Mouse (Mus musculus) liver, embryonic 15.5 days (tissue): ENCODE results near the gene Xaf1. TPM values are rescaled to one million over a fixed set of nuclear protein-coding genes. Genes with fewer than 3 reads are reported as not detected.
A peak's percentile ranks its signal among the peaks of the same experiment; 100 is the strongest.

ENCODE experiments used
- ATAC-seq: fragments of 200-750 bp; cut with Nextera tagmentation; 2 replicates; pipeline ENCODE4 v1.8.0; 2017; ENCODE audit warnings: moderate number of reproducible peaks, mild to moderate bottlenecking, moderate library complexity; ENCODE audit not compliant: insufficient read depth
- H3K27ac ChIP-seq: fragments of 300-500 bp; sonication (generic); replicated peaks from 2 replicates; pipeline ENCODE4 v1.5.1; 2015; ENCODE audit warnings: mild to moderate bottlenecking, inconsistent platforms
- H3K27me3 ChIP-seq: fragments of 300-500 bp; sonication (generic); 2 replicates; pipeline ENCODE4 v1.6.1; 2015; ENCODE audit warnings: mild to moderate bottlenecking, inconsistent platforms
- H3K36me3 ChIP-seq: fragments of 300-500 bp; sonication (generic); replicated peaks from 2 replicates; pipeline ENCODE4 v1.6.1; 2015; ENCODE audit warnings: moderate library complexity, mild to moderate bottlenecking, inconsistent platforms
- H3K4me1 ChIP-seq: fragments of 300-500 bp; sonication (generic); replicated peaks from 2 replicates; pipeline ENCODE4 v1.6.1; 2015; ENCODE audit warnings: inconsistent platforms
- H3K4me2 ChIP-seq: fragments of 300-500 bp; sonication (generic); 2 replicates; pipeline ENCODE4 v1.6.1; 2015; ENCODE audit warnings: moderate library complexity, mild to moderate bottlenecking, inconsistent platforms
- H3K4me3 ChIP-seq: fragments of 300-500 bp; sonication (generic); replicated peaks from 2 replicates; pipeline ENCODE4 v1.5.1; 2015; ENCODE audit warnings: mild to moderate bottlenecking, inconsistent platforms
- H3K9ac ChIP-seq: fragments of 300-500 bp; sonication (generic); 2 replicates; pipeline ENCODE4 v1.6.1; 2015; ENCODE audit warnings: moderate library complexity, mild to moderate bottlenecking, inconsistent platforms
- H3K9me3 ChIP-seq: fragments of 300-500 bp; sonication (generic); replicated peaks from 2 replicates; pipeline ENCODE4 v1.6.1; 2016; ENCODE audit warnings: inconsistent platforms
- WGBS: fragments of 180-500 bp; shearing (Covaris S2); methylation state at CpG from one replicate; pipeline ENCODE4 v1.1.7; 2015; ENCODE audit warnings: mixed read lengths; ENCODE audit not compliant: insufficient replicate concordance; 5-methylcytosine and 5-hydroxymethylcytosine counted together
- polyA plus RNA-seq: library from polyadenylated mRNA; unstranded; fragments of >200 nt; fragmentation: Nextera tagmentation; extraction: Ambion mirVana; gene quantifications from 2 replicates; pipeline ENCODE4 v1.2.1, GENCODE M21; 2015

Gene Xaf1
- polyA plus RNA-seq, 1 experiment from 2014 or later, result 4.1 TPM

GRCm38 (mm10) chr11:72283486-72284224 is 17.8 kb upstream of the Xaf1 start:
- H3K9me3 ChIP-seq, result no peaks in the 10 kb centered on the region
- no peaks in the 10 kb centered on the region for H3K36me3 ChIP-seq
- ATAC-seq, result no peak
- H3K27me3 ChIP-seq, result no peaks in the 10 kb centered on the region
- H3K4me2 ChIP-seq, result no peak overlapping the region
- no peak overlapping the region for H3K4me3 ChIP-seq
- H3K4me1 ChIP-seq, result no peaks in the 10 kb centered on the region
- WGBS, result 69% methylated on average over 16 of the region's 16 CpGs
- no peak overlapping the region for H3K9ac ChIP-seq
- H3K27ac ChIP-seq, result no peak overlapping the region

DNA sequence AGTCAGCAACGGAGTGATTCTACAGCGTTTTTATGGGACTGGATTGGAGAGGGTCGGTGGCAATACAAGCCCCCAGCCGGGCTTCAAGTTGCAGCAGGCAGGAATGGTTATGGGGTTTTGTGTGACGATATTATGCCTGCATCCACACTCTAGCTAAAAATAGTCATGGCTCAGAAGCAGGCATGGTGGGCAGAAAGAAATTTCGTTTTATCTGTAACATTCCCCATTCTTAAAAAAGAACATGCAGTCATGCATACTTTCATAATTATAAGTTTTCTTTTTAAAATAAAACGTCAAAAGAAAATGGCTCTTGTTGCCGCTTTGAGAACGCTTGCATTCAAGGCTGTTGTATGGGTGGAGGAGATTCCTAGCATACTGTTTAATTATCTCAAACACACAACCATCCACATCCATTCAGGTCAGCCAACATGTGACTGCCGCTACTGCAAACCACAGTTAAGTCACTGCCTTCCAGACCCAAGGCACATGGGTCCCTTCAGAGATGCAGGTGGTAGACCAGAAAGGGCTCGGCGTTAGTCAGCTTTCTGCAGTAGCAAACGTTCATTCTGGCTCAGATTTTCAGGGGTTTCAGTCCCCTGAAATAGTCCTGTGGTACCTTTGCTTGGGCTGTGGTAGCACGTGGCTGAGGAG is 16.8 kb upstream of the Xaf1 start:
- no peak for ATAC-seq
- 63% methylated on average over 14 of the region's 14 CpGs for WGBS
- Histone ChIP-seq H3K27ac (no peak overlapping the region), H3K9ac (no peak overlapping the region), H3K4me2 (no peak overlapping the region), H3K4me3 (no peak overlapping the region), H3K9me3 (no peaks in the 10 kb centered on the region), H3K4me1 (no peaks in the 10 kb centered on the region), H3K27me3 (no peaks in the 10 kb centered on the region), H3K36me3 (no peaks in the 10 kb centered on the region)

DNA sequence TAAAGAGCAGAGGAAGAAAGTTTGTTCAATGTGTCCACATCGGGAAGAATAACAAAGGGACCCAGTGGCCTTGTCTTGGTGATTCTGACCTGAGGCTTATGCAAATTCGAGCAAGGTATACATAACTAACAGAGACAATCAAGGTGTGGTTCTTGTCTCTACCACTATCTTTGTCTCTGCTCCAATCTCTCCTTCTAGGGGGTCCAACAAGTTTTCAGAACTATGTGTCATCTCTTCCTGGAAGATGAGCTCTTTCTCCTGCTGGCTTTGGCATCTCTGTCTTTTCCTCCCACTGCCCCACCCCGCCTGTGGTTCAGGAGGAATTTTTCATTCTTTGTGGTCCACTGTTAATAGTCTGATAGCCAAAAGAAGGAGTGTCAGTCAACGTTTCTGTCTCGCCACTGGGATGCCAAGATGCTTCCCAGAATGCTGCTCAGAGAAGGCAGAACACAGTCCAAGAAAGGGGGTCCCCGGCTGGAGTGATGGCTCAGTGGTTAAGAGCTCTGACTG is 15.4 kb upstream of the Xaf1 start:
- Histone ChIP-seq H3K9ac (no peak overlapping the region), H3K27ac (no peak overlapping the region), H3K4me2 (no peak overlapping the region), H3K4me1 (no peaks in the 10 kb centered on the region), H3K9me3 (no peaks in the 10 kb centered on the region), H3K4me3 (no peak overlapping the region), H3K27me3 (no peaks in the 10 kb centered on the region), H3K36me3 (no peaks in the 10 kb centered on the region)
- no peak for ATAC-seq
- WGBS, result 43% methylated on average over 6 of the region's 6 CpGs

DNA sequence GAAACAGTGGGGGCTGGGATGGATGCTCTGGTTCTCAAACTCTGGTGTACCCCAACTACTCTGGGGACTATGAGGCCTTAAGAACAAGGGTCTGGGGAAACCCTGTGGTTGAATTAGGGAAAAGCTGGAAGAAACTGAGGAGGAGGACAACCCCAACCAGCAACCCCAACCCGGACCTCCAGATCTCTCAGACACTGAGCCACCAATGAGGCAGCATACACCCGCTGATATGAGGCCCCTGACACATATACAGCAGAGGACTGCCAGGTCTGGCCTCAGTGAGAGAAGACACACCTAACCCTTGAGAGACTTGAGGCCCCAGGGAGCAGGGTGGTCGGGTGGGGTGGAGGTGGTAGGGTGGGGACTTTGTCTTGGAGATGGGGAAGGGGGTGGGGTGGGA is 14.8 kb upstream of the Xaf1 start:
- ATAC-seq, result no peak
- WGBS, result 58% methylated on average over 3 of the region's 3 CpGs
- no peaks in the 10 kb centered on the region for H3K4me1 ChIP-seq
- H3K27me3 ChIP-seq, result no peaks in the 10 kb centered on the region
- H3K36me3 ChIP-seq, result no peaks in the 10 kb centered on the region
- no peak overlapping the region for H3K27ac ChIP-seq
- H3K4me2 ChIP-seq, result no peak overlapping the region
- H3K9me3 ChIP-seq, result no peaks in the 10 kb centered on the region
- no peak overlapping the region for H3K4me3 ChIP-seq
- H3K9ac ChIP-seq, result no peak overlapping the region

DNA sequence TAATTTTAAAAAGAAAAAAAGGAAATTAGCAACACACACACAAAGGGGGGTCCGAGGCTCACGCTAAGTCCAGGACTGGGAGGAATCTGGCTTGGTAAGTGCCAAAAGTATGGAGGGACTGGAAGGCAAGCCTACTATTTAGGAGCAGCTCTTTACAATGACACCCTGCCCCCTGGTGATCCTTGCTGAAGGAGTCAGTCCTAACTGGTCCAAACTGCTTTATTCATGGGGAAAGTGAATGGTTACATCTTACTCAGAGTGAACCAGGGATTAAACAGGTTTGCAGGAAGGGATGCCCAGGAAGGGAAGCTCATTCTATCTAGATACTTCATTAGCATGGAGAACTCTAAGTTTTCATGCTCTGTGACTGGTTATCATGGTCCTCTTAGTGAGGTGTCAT is 14.3 kb upstream of the Xaf1 start:
- no peak overlapping the region for H3K4me3 ChIP-seq
- no peaks in the 10 kb centered on the region for H3K36me3 ChIP-seq
- H3K27me3 ChIP-seq, result no peaks in the 10 kb centered on the region
- H3K9ac ChIP-seq, result no peak overlapping the region
- 68% methylated on average over 2 of the region's 2 CpGs for WGBS
- no peak overlapping the region for H3K27ac ChIP-seq
- H3K4me1 ChIP-seq, result no peaks in the 10 kb centered on the region
- no peak for ATAC-seq
- H3K4me2 ChIP-seq, result no peak overlapping the region
- no peaks in the 10 kb centered on the region for H3K9me3 ChIP-seq

DNA sequence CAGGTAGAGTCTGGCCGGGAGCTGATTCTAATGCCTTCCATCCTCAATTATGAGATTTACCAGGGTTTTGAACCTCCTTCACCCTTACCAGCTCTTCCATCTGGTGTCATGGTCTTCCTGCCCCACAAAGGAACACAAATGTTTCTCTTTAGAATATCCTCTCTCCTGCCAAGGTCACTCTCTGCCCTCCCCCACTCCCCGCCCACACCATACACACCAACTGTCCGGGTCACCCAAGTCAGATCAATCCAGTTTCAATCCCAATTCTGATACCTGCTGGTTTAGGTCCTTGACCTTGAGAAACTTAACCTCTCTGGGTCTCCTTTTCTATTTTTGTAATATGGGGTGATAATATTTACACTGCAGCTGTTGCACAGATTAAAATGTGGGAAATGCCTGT is 13.9 kb upstream of the Xaf1 start:
- Histone ChIP-seq H3K9ac (no peak overlapping the region), H3K4me3 (no peak overlapping the region), H3K36me3 (no peaks in the 10 kb centered on the region), H3K27me3 (no peaks in the 10 kb centered on the region), H3K27ac (no peak overlapping the region), H3K9me3 (no peaks in the 10 kb centered on the region), H3K4me2 (no peak overlapping the region), H3K4me1 (no peaks in the 10 kb centered on the region)
- ATAC-seq, result no peak
- 62% methylated on average over 3 of the region's 3 CpGs for WGBS

DNA sequence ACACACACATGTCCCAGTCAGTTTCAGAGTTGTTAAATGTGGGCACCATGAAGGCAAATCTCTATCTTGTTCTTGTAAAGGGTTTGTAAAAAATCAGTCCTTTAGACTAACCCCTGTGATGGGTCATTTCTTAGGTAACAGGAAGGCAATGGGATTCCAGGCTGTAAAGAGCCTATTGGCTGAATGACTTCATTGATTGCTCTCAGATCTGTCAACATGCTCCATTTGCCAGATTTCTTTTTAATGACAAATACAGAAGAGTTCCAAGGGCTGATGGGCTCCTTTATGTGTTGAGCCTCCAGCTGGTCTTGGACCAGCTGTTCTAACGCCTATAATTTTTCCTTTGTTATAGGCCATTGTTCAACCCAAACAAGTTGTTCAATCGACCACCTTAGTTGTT is 8.3 kb upstream of the Xaf1 start:
- Histone ChIP-seq H3K4me3 (no peak overlapping the region), H3K27ac (no peak overlapping the region), H3K27me3 (no peaks in the 10 kb centered on the region), H3K4me1 (no peaks in the 10 kb centered on the region), H3K9ac (no peak overlapping the region), H3K36me3 (no peaks in the 10 kb centered on the region), H3K9me3 (no peaks in the 10 kb centered on the region), H3K4me2 (no peak overlapping the region)
- WGBS, result 62% methylated on average over 2 of the region's 2 CpGs
- no peak for ATAC-seq

GRCm38 (mm10) chr11:72302230-72302629 is 801 bp downstream of the Xaf1 start:
- Histone ChIP-seq H3K9me3 (no peaks in the 10 kb centered on the region), H3K4me3 (peak overlapping the region; percentile 42), H3K27me3 (no peaks in the 10 kb centered on the region), H3K4me2 (peak overlapping the region; percentile 47), H3K36me3 (no peaks in the 10 kb centered on the region), H3K4me1 (peaks cover 10% of the 10 kb centered on the region; the same call in 1 of the 2 replicates), H3K9ac (no peak overlapping the region), H3K27ac (no peak overlapping the region)
- WGBS, result 62% methylated on average over 7 of the region's 7 CpGs
- no peak for ATAC-seq

DNA sequence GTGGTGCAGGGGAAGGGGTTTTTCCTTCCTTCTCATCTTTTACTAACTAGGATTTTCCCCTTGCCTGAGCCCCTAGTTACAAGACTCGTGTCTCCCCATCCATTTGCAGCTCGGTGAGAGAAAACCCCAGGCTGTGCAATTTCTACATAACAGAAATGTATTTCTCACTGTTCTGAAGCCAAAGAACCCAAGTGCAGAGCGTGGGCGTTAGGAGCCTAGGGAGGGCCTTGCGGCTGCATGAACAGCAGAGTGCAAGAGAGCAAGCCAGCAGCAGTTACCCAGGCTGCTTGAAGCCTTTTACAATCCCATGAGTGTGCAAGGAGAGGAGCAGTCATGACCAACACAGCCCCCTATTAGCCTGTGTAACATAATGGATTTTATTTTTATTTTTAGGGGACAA is 6.0 kb downstream of the Xaf1 start:
- WGBS, result 63% methylated on average over 5 of the region's 5 CpGs
- no peak overlapping the region for H3K4me3 ChIP-seq
- no peaks in the 10 kb centered on the region for H3K36me3 ChIP-seq
- H3K27ac ChIP-seq, result no peak overlapping the region
- ATAC-seq, result no peak
- H3K9ac ChIP-seq, result no peak overlapping the region
- no peaks in the 10 kb centered on the region for H3K9me3 ChIP-seq
- H3K4me2 ChIP-seq, result no peak overlapping the region
- no peaks in the 10 kb centered on the region for H3K27me3 ChIP-seq
- H3K4me1 ChIP-seq, result no peaks in the 10 kb centered on the region

GRCm38 (mm10) chr11:72308982-72309381 is 7.6 kb downstream of the Xaf1 start:
- Histone ChIP-seq H3K27me3 (peaks cover 9% of the 10 kb centered on the region), H3K9ac (no peak overlapping the region), H3K36me3 (no peaks in the 10 kb centered on the region), H3K9me3 (no peaks in the 10 kb centered on the region), H3K27ac (no peak overlapping the region), H3K4me3 (no peak overlapping the region), H3K4me1 (no peaks in the 10 kb centered on the region), H3K4me2 (no peak overlapping the region)
- ATAC-seq, result no peak
- WGBS, result 24% methylated on average over 2 of the region's 2 CpGs

DNA sequence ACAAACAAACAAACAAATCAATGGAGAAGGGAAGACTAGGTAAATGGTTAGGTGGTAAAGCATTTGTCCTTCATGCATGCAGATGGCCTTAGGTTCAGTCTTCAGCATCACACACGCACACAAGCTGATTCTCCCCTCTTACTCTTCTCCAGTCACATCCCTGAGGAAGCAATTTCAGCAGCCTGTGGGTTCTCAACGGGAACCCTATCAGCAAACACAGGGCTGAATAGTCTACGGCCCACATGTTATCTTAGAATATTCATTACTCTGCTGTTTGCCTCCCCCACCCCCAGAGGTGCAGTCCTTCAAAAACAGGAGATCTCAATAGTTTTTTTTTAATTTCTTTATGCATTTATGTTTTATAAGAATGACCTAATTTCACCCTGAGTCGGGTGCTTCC is 9.1 kb downstream of the Xaf1 start:
- Histone ChIP-seq H3K4me3 (no peak overlapping the region), H3K27me3 (peaks cover 24% of the 10 kb centered on the region), H3K9me3 (no peaks in the 10 kb centered on the region), H3K9ac (no peak overlapping the region), H3K4me2 (no peak overlapping the region), H3K36me3 (no peaks in the 10 kb centered on the region), H3K27ac (no peak overlapping the region), H3K4me1 (no peaks in the 10 kb centered on the region)
- ATAC-seq, result no peak
- WGBS, result 31% methylated on average over 4 of the region's 4 CpGs
